Mouse (Mus musculus) heart, postnatal 0 days (tissue): ENCODE results near the gene Cbx8. TPM values are rescaled to one million over a fixed set of nuclear protein-coding genes. Genes with fewer than 3 reads are reported as not detected.

Source experiments
- ATAC-seq: fragments of 200-750 bp; cut with Nextera tagmentation; 2 replicates; pipeline ENCODE4 v1.8.0; 2017; ENCODE audit warnings: low read depth, moderate number of reproducible peaks, moderate library complexity; ENCODE audit not compliant: insufficient read depth
- DNase-seq: peaks from one replicate; pipeline ENCODE4 v3.0.0-alpha.2; 2016; ENCODE audit warnings: low spot score
- H3K27ac ChIP-seq: fragments of 300-500 bp; sonication (generic); 2 replicates; pipeline ENCODE4 v1.5.1; 2014; ENCODE audit warnings: low read depth, mild to moderate bottlenecking
- H3K27me3 ChIP-seq: fragments of 300-500 bp; sonication (generic); 2 replicates; pipeline ENCODE4 v1.6.1; 2014; ENCODE audit warnings: low read length, mixed read lengths; ENCODE audit not compliant: control insufficient read depth, insufficient read depth
- H3K36me3 ChIP-seq: fragments of 300-500 bp; sonication (generic); replicated peaks from 2 replicates; pipeline ENCODE4 v1.6.1; 2014; ENCODE audit warnings: low read length, mixed read lengths; ENCODE audit not compliant: control insufficient read depth, insufficient read depth
- H3K4me1 ChIP-seq: fragments of 300-500 bp; sonication (generic); 2 replicates; pipeline ENCODE4 v1.6.1; 2014; ENCODE audit warnings: antibody characterized with exemption; ENCODE audit not compliant: control insufficient read depth, insufficient read depth
- H3K4me2 ChIP-seq: fragments of 300-500 bp; sonication (generic); 2 replicates; pipeline ENCODE4 v1.6.1; 2014; ENCODE audit warnings: low read depth, mild to moderate bottlenecking, low read length, moderate library complexity
- H3K4me3 ChIP-seq: fragments of 300-500 bp; sonication (generic); 2 replicates; pipeline ENCODE4 v1.5.1; 2014; ENCODE audit warnings: low read depth, low read length
- H3K9ac ChIP-seq: fragments of 300-500 bp; sonication (generic); replicated peaks from 2 replicates; pipeline ENCODE4 v1.6.1; 2014; ENCODE audit warnings: low read depth, low read length, mixed read lengths
- H3K9me3 ChIP-seq: fragments of 300-500 bp; sonication (generic); replicated peaks from 2 replicates; pipeline ENCODE4 v1.6.1; 2016; ENCODE audit warnings: low read length; ENCODE audit not compliant: control insufficient read depth
- CTCF ChIP-seq: IDR thresholded peaks from 2 replicates; pipeline ENCODE4 v1.5.1; 2016; ENCODE audit warnings: antibody characterized with exemption, control low read depth, low read depth
- EP300 ChIP-seq: IDR thresholded peaks from 2 replicates; pipeline ENCODE4 v1.6.1; 2016; ENCODE audit warnings: antibody characterized with exemption, low read depth
- WGBS: fragments of 180-500 bp; shearing (Covaris S2); extraction: QIAGEN DNeasy Blood & Tissue Kit; methylation state at CpG from one replicate; pipeline ENCODE4 v1.1.7; 2014; 5-methylcytosine and 5-hydroxymethylcytosine counted together
- polyA plus RNA-seq: library from polyadenylated mRNA; unstranded; fragments of >200 nt; fragmentation: Nextera tagmentation; extraction: Ambion mirVana; gene quantifications from 2 replicates; pipeline ENCODE4 v1.2.1, GENCODE M21; 2015
- total RNA-seq: library from RNA; depleted of rRNA; stranded (reverse); fragments of >200 nt; gene quantifications from 2 replicates; pipeline ENCODE4 v1.2.3, GENCODE M21; 2014; ENCODE audit warnings: low replicate concordance

Cbx8 gene
- total and polyA plus RNA-seq, 2 experiments from 2014 or later: 1.6 to 5.1 TPM

- ATAC-seq (no peak), DNase-seq (peak; percentile 48)
- Histone ChIP-seq H3K27me3 (peaks cover 19% of the 10 kb centered on the region), H3K4me1 (peaks cover 26% of the 10 kb centered on the region), H3K9ac (peak overlapping the region; percentile 89; the same call in 1 of the 2 replicates), H3K4me3 (peak overlapping the region; percentile 91), H3K27ac (peak overlapping the region; percentile 99), H3K9me3 (no peaks in the 10 kb centered on the region), H3K36me3 (peaks cover 15% of the 10 kb centered on the region), H3K4me2 (peak overlapping the region; percentile 95)
- 18% methylated on average over 28 of the region's 28 CpGs for WGBS
- TF ChIP-seq EP300 (no peak), CTCF (no peak)
Observed at GRCm38 (mm10) chr11:119083724-119084445, 43.1 kb upstream of the Cbx8 start.

GRCm38 (mm10) chr11:119082638-119083599 lies 42.1 kb upstream of the Cbx8 start:
- Histone ChIP-seq H3K4me3 (peak overlapping the region; percentile 91), H3K4me2 (peak overlapping the region; percentile 95; the same call in 1 of the 2 replicates), H3K27me3 (peaks cover 10% of the 10 kb centered on the region), H3K4me1 (peaks cover 34% of the 10 kb centered on the region), H3K36me3 (peaks cover 15% of the 10 kb centered on the region), H3K27ac (no peak overlapping the region), H3K9ac (no peak overlapping the region), H3K9me3 (no peaks in the 10 kb centered on the region)
- TF ChIP-seq CTCF (no peak), EP300 (no peak)
- DNase-seq: no peak
- no peak for ATAC-seq
- 58% methylated on average over 20 of the region's 20 CpGs for WGBS

- DNase-seq (no peak), ATAC-seq (no peak)
- H3K9ac ChIP-seq: no peak overlapping the region
Observed at GRCm38 (mm10) chr11:119081839-119082637, 41.3 kb upstream of the Cbx8 start.

GRCm38 (mm10) chr11:119081148-119081838 lies 40.5 kb upstream of the Cbx8 start:
- TF ChIP-seq CTCF: no peak
- no peak for TF ChIP-seq EP300
- Histone ChIP-seq H3K9me3 (no peaks in the 10 kb centered on the region), H3K4me3 (no peak overlapping the region), H3K27me3 (no peaks in the 10 kb centered on the region), H3K9ac (no peak overlapping the region), H3K4me2 (no peak overlapping the region), H3K36me3 (peaks cover 15% of the 10 kb centered on the region), H3K4me1 (peaks cover 34% of the 10 kb centered on the region), H3K27ac (no peak overlapping the region)
- no peak for DNase-seq
- WGBS: 77% methylated on average over 47 of the region's 47 CpGs
- ATAC-seq: no peak

More at GRCm38 (mm10) chr11:119081839-119082637, 41.3 kb upstream of the Cbx8 start:
- no peak overlapping the region for H3K4me2 ChIP-seq
- no peak overlapping the region for H3K27ac ChIP-seq
- peaks cover 34% of the 10 kb centered on the region for H3K4me1 ChIP-seq
- H3K9me3 ChIP-seq: no peaks in the 10 kb centered on the region
- 54% methylated on average over 21 of the region's 21 CpGs for WGBS
- H3K27me3 ChIP-seq: peaks cover under 1% of the 10 kb centered on the region; the same call in 1 of the 2 replicates
- TF ChIP-seq EP300 (no peak), CTCF (peak; percentile 54)
- no peak overlapping the region for H3K4me3 ChIP-seq
- peaks cover 15% of the 10 kb centered on the region for H3K36me3 ChIP-seq
